Mouse (Mus musculus) ovary, postnatal 14 days (tissue): ENCODE measurements around the gene Rpl38.
"Not testable (repeated sequence)": the region's sequence is repeated elsewhere in the genome, so short reads cannot be mapped to it uniquely, and the experiment has no call there.

Source experiments
- DNase-seq: peaks from one replicate; pipeline ENCODE4 v3.0.0; 2022; ENCODE audit warnings: low spot score

Gene Rpl38

DNA sequence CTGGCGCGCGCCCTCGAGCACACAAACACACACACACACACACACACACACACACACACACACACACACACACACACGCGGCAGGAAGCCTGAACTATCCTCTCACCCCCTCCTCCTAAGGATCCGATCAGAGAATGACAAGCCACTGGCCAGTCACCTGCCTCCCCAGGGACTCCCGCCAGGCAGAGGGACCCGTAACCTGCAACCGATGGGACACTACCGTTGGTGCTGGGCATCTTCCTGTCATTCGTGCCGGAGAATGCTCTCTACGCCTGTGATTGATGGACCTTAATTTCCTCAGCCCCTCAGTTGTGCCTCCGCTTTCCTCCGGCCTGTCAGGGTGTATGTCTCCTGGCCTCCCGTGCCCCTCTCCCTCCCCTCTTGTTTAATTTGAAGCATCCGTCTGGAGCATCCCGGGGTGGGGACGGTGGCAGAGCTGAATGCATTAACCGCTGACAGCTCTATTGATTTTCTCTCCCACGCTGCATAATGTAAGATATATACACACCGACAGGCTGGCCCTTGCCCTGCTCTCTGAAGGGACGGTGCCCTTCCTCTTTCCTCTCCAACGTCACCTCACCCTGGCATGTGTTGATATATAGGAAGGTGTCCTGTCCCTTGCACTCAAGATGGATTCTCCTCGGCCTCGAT is 11.2 kb upstream of the Rpl38 start:
- DNase-seq = no peak

- DNase-seq = no peak
These were observed 10.6 kb upstream of the Rpl38 start for GRCm38 (mm10) chr11:114657737-114658136.

DNA sequence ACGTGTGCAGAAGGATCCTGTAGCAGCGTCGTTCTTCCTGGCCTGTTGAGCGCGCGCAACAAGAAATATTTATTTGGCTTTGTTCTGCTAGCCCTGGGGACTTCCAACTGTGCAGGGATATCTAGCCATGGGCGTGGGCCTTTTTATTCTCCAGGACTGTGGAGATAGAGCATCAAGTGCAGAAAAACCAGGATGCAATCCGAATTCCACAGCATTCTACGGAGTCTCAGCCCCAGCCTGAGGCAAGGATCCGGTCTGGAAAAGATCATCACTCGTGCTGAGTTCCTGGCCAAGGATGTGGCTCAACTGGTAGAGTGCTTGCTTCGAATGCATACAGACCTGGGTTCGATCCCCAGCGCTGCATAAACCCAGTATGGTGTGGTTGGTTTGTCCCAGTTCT is 6.2 kb upstream of the Rpl38 start:
- no peak for DNase-seq

DNA sequence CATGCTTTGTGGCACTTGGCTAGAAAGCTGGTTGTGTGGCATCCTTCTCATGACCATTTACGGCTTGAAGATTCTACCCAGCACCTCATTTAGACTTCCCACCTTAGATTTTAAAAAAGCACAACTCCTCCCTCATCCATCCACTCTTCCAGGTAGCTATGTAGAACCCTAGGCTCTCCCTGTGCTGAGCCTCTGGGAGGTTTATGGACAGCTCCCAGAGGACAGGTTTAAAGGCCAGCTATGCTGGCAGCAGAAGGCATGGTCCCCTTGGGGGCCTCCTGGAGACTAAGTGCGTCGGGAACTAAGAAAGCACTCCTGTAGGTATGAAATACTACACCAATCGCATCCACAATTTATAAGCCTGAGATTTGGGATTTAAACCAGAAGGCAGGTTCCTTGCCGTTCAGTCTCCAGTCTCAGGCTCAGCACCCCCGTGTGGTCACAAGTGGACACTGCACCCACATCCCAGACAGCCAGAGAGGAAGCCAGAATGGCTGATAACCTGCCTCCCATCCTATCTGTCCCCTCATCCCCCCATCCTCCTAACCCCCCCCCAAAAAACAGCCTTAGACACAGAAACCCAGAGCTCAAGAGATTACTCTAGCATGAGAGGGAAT is 5.5 kb upstream of the Rpl38 start:
- DNase-seq = no peak

- DNase-seq = no peak
These were observed 4.2 kb upstream of the Rpl38 start for GRCm38 (mm10) chr11:114664164-114664563.

- no peak for DNase-seq
These were observed 2.9 kb upstream of the Rpl38 start for GRCm38 (mm10) chr11:114665463-114665862.

- DNase-seq = no peak
These were observed 1.5 kb upstream of the Rpl38 start for GRCm38 (mm10) chr11:114666786-114667185.

GRCm38 (mm10) chr11:114667236-114667931 is 940 bp upstream of the Rpl38 start:
- no peak for DNase-seq

DNA sequence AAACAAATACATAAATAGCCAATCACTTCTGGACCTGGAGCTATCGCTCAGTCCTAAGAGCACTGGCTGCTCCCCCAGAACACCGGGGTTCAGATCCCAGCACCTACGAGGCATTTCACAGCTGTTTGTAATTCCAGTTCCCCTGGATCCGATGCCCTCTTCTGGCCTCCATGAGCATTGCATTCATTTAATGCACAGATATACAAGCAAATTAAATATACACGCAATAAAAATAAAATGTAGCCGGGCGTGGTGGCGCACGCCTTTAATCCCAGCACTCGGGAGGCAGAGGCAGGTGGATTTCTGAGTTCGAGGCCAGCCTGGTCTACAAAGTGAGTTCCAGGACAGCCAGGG is 415 bp upstream of the Rpl38 start:
- DNase-seq = not testable (repeated sequence)

DNA sequence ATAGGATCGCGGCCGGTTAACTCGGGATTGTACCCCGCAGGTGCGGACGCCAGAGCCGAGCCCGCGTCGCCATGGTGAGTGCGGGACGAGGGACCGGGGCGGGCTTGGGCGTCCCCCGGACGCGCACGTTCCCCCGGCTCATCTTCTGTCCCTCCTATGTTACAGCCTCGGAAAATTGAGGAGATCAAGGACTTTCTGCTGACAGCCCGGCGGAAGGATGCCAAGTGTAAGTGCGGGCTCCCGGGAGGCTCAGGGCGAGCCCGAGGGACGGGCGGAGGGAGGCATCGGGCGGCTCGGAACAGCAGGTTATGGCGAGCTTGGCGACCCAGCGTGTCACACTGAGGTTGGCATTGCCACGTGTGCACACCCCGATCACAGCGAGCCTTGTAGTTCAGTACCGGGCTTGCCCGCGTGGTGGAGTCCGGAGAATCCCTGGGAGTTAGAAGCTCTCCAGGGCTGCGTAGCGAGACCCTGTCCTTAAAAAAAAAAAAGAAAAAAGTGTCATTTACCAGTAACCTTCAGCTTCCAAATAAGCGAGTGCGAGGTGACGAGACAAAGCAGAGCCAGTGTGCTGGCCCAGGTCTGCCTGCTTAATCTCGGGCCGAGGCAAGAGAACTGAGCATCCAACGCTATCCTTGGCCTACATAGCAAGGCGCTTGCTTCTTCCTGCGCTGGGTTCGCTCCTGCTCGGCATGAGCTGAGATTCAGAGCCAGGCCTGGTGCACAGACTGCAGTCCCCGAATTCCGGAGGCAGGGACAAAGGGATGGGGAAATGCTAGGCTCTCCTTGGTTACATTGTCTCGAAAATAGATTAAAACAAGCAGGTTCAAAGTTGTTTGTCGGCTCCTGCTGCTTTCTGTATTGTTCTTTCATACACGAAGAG is 658 bp downstream of the Rpl38 start:
- peak; percentile 66 for DNase-seq

DNA sequence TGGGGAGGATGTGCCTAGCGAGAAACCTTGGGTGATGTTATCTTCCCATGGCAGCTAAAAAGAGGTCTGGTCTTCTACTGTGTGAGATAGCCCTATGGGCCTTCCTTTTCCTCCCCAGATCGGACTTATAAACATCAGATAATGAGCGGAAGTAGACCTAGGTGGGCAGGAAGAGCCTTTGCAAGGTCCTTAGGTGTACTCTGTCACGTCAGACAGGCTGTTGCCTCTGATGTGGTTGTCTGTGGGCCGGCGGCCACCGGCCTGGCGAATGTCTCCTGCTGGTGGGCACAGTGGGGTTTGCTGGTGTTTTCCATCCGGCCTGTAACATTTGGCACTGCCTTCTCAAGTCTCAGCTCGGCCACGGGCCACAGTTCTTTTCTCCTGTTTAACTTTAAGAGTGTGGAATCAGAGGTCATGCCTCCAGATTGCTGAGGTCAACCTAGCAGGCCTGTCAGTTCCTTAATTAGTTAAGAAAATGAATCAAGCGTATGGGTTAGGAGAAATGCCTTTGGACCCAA is 1.4 kb downstream of the Rpl38 start:
- DNase-seq = no peak

DNA sequence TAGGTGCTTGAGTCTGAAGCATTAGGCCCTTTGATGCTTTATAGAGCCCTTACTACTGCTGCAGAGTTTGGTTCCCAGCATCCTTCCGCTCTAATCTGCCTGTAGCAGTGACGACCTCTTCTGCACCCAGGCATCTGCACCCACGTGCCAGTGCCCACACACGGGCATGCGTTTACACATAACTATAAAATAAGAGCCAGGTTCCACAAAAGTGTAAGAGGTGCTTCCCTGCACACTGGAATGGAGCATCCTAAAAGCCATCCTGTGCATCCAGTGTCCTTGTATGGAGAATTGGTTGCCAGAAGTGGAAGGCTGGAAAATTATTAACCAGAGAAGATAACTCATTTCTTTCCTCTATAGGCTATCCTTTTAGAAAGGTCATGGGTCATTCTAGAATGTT is 2.8 kb downstream of the Rpl38 start:
- no peak for DNase-seq

- no peak for DNase-seq
These were observed 4.7 kb downstream of the Rpl38 start for GRCm38 (mm10) chr11:114672794-114673718.

GRCm38 (mm10) chr11:114673719-114674050 is 5.4 kb downstream of the Rpl38 start:
- no peak for DNase-seq

- no peak for DNase-seq
These were observed 5.9 kb downstream of the Rpl38 start for GRCm38 (mm10) chr11:114674180-114674579.

GRCm38 (mm10) chr11:114674796-114675195 is 6.5 kb downstream of the Rpl38 start:
- not testable (repeated sequence) for DNase-seq

DNA sequence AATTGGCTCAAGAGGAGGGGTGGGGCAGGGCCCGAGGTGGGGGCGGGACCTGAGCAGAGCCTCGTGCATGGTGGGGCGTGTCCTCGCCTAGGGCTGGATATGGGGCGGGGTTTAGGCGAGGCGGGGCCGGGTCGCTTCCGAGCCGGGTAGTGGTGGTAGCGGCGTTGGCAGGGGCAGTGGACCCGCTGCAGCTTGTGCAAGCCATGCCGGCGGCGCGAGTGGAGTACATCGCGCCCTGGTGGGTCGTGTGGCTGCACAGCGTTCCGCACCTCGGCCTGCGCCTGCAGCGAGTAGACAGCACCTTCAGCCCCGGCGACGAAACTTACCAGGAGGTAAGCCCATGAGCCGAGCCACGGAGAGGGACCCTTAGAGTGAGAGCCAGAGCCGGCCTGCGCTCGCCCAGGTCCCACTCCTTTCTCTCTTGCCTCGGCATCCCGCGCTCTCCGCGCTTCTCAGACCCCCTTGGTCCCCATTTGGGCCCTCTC is 7.1 kb downstream of the Rpl38 start, which contains the start of gene Ttyh2:
Gene Ttyh2, plus strand, starts transcription at position 91 of the 485 bp plus-strand sequence.
- DNase-seq = peak; percentile 68

DNA sequence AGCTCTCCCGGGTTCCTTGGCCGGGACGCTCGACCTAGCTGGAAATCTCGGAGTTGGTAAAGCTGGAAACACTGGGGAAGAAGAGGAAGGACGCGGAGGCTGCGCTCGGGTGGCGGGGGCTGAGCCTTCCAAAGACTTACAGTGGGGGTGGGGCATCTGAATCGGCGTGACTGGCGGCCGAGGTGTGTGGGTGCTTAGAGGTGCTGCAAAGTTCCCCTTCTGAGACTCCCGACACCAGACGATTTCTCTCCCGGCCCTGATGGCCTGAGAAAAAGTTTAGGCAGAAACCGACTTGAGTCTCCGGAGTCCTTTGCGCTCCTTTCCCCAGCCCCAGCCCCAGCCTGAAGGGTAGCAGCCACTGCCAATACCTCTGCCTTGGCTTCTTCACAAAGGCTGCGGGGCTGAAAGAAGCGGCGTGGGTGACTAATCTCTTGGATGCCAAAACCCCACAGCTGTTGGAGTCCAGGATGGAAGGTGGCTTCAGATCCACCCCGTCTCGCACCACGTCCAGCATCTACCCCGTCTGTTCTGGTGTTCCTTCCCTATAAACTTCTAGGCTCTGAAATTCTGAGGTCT is 7.6 kb downstream of the Rpl38 start:
- no peak for DNase-seq

DNA sequence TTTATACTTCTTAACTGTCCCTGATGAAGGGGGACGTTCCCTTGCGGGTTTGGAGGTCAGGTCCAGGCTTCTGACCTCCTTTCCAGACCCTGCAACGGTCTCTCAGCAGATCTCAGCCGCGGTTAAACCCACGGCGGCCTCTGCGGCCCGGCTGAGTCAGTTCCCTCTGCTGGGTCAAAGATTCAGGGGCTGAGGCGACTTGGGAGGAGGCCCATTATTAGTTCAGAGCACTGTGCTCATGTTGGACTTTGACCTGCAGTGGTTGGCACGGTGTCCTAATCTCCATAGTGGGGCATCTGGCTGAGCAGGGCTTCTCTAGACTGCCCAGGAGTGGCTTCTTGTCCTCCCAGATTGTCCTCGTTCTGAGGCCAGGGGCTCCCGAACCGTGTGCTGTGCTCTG is 8.1 kb downstream of the Rpl38 start:
- DNase-seq = no peak

- no peak for DNase-seq
These were observed 8.7 kb downstream of the Rpl38 start for GRCm38 (mm10) chr11:114676896-114677530.
